Mouse (Mus musculus) thymus, postnatal 10 days (tissue): Measurements from ENCODE around the gene Syt13.

ENCODE experiments used
- DNase-seq, 2 experiments: peaks; one replicate each; pipeline ENCODE4 v3.0.0; 2021; ENCODE audit warnings: low spot score in 2 of 2

Syt13 gene

GRCm38 (mm10) chr2:92924677-92925259 is 9.9 kb downstream of the Syt13 start:
- DNase-seq = no peak

- DNase-seq = no peak
Observed at GRCm38 (mm10) chr2:92929696-92930095, 14.8 kb downstream of the Syt13 start.

- DNase-seq = peak; percentile 63 to 71
Observed at GRCm38 (mm10) chr2:92931061-92931460, 16.2 kb downstream of the Syt13 start.

- DNase-seq = no peak
Observed at GRCm38 (mm10) chr2:92933379-92933778, 18.5 kb downstream of the Syt13 start.

- no peak for DNase-seq
Observed at GRCm38 (mm10) chr2:92934312-92934982, 19.5 kb downstream of the Syt13 start.

GRCm38 (mm10) chr2:92935483-92935882 is 20.6 kb downstream of the Syt13 start:
- no peak for DNase-seq

- no peak for DNase-seq
Observed at GRCm38 (mm10) chr2:92938063-92938462, 23.2 kb downstream of the Syt13 start.

GRCm38 (mm10) chr2:92938827-92939226 is 23.9 kb downstream of the Syt13 start:
- no peak for DNase-seq

GRCm38 (mm10) chr2:92940963-92941362 is 26.1 kb downstream of the Syt13 start:
- no peak for DNase-seq

GRCm38 (mm10) chr2:92941463-92941862 is 26.6 kb downstream of the Syt13 start:
- DNase-seq = no peak

GRCm38 (mm10) chr2:92943406-92943805 is 28.5 kb downstream of the Syt13 start:
- no peak for DNase-seq

- DNase-seq = no peak
Observed at GRCm38 (mm10) chr2:92944356-92944755, 29.5 kb downstream of the Syt13 start.

- no peak for DNase-seq
Observed at GRCm38 (mm10) chr2:92945125-92945746, 30.3 kb downstream of the Syt13 start.

GRCm38 (mm10) chr2:92945824-92946598 is 31.1 kb downstream of the Syt13 start:
- peak; percentile 77 to 84 for DNase-seq

- peak; percentile 64 to 67 for DNase-seq
Observed at GRCm38 (mm10) chr2:92947981-92948698, 33.2 kb downstream of the Syt13 start.

- DNase-seq = no peak
Observed at GRCm38 (mm10) chr2:92948699-92949300, 33.9 kb downstream of the Syt13 start.

- DNase-seq = no peak
Observed at GRCm38 (mm10) chr2:92949518-92949917, 34.6 kb downstream of the Syt13 start.

- no peak for DNase-seq
Observed at GRCm38 (mm10) chr2:92953450-92953849, 38.6 kb downstream of the Syt13 start.

- peak; percentile 75 to 91 for DNase-seq
Observed at GRCm38 (mm10) chr2:92954404-92955114, 39.7 kb downstream of the Syt13 start.

- no peak for DNase-seq
Observed at GRCm38 (mm10) chr2:92956943-92957342, 42.0 kb downstream of the Syt13 start.

- no peak for DNase-seq
Observed at GRCm38 (mm10) chr2:92958640-92959039, 43.7 kb downstream of the Syt13 start.
